Mouse (Mus musculus): ENCODE data around the gene Slc7a6. TPM values are rescaled to one million over a fixed set of nuclear protein-coding genes. Genes with fewer than 3 reads are reported as not detected.

Gene Slc7a6
- polyA plus RNA-seq, 1 experiment from 2014 or later = 3.2 TPM

DNA sequence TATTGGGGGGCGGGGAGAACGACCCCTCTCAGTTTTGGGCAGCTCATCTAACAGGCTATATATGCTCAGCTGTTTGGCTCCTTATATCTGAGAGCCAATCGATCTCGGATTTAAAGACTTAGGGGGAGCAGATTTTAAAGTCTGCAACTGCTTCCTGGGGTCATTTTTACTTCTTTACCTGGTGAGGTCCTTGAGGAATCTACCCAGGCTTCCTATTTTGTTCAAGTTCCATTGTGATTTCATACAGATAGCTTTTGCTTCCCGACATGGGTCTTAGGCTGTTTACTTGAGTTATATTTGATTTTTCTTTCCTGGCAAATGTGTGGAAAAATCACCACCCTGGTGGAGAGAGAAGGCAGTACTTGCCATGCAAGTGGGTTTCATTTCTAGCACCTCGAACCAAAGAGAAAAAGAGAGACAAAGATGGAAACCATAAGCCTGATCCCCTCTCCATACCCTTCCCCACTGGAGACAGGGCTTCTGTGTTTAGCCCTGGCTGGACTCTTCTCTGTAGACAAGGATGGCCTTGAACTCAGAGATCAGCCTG, 1.4 kb downstream of the Slc7a6 start:
- H3K9ac ChIP-seq (replicated peaks) = no peak overlapping the region
- peak overlapping the region; percentile 99; the same call in 1 of the 2 replicates for H3K4me2 ChIP-seq (ENCODE audit: low read depth, low read length)
- peaks cover 4% of the 10 kb centered on the region for H3K27me3 ChIP-seq (ENCODE audit: insufficient read depth, low read length)
- WGBS (ENCODE audit: insufficient replicate concordance) = 23% methylated on average over 6 of the region's 6 CpGs
- H3K4me1 ChIP-seq (ENCODE audit: insufficient read depth) = peaks cover 11% of the 10 kb centered on the region
- no peak; the same call in 1 of the 2 replicates for TF ChIP-seq CTCF (IDR thresholded peaks at IDR 0.05; ENCODE audit: low read depth)
- no peak for TF ChIP-seq EP300 (IDR thresholded peaks at IDR 0.05; ENCODE audit: low read depth)
- no peak overlapping the region for H3K4me3 ChIP-seq (ENCODE audit: low read depth, low read length)
- H3K36me3 ChIP-seq (replicated peaks; ENCODE audit: insufficient read depth, low read length) = no peaks in the 10 kb centered on the region
- no peak for DNase-seq
- H3K27ac ChIP-seq (ENCODE audit: low read depth) = no peak overlapping the region
- no peak for ATAC-seq
- no peaks in the 10 kb centered on the region for H3K9me3 ChIP-seq (ENCODE audit: low read length)

- no peak for ATAC-seq
- H3K4me1 ChIP-seq (ENCODE audit: insufficient read depth) = peaks cover 4% of the 10 kb centered on the region
- no peak overlapping the region for H3K9ac ChIP-seq (replicated peaks)
- DNase-seq = no peak
- H3K36me3 ChIP-seq (replicated peaks; ENCODE audit: insufficient read depth, low read length) = no peaks in the 10 kb centered on the region
- WGBS (ENCODE audit: insufficient replicate concordance) = 79% methylated on average over 3 of the region's 3 CpGs
- no peak overlapping the region for H3K4me2 ChIP-seq (ENCODE audit: low read depth, low read length)
- H3K27me3 ChIP-seq (ENCODE audit: insufficient read depth, low read length) = no peaks in the 10 kb centered on the region
- no peak overlapping the region for H3K4me3 ChIP-seq (ENCODE audit: low read depth, low read length)
- TF ChIP-seq EP300 (IDR thresholded peaks at IDR 0.05; ENCODE audit: low read depth) = no peak
- no peak for TF ChIP-seq CTCF (IDR thresholded peaks at IDR 0.05; ENCODE audit: low read depth)
- no peaks in the 10 kb centered on the region for H3K9me3 ChIP-seq (ENCODE audit: low read length)
- no peak overlapping the region for H3K27ac ChIP-seq (ENCODE audit: low read depth)
These were observed 4.9 kb downstream of the Slc7a6 start for GRCm38 (mm10) chr8:106173566-106173965.

GRCm38 (mm10) chr8:106176891-106177290, 8.2 kb downstream of the Slc7a6 start:
- Histone ChIP-seq H3K27me3 (ENCODE audit: insufficient read depth, low read length) (no peaks in the 10 kb centered on the region), H3K4me1 (ENCODE audit: insufficient read depth) (no peaks in the 10 kb centered on the region), H3K9me3 (ENCODE audit: low read length) (no peaks in the 10 kb centered on the region), H3K4me2 (ENCODE audit: low read depth, low read length) (no peak overlapping the region), H3K27ac (ENCODE audit: low read depth) (no peak overlapping the region), H3K9ac (replicated peaks) (no peak overlapping the region), H3K36me3 (replicated peaks; ENCODE audit: insufficient read depth, low read length) (no peaks in the 10 kb centered on the region), H3K4me3 (ENCODE audit: low read depth, low read length) (no peak overlapping the region)
- TF ChIP-seq CTCF (IDR thresholded peaks at IDR 0.05; ENCODE audit: low read depth) (no peak), EP300 (IDR thresholded peaks at IDR 0.05; ENCODE audit: low read depth) (no peak)
- DNase-seq = no peak
- 64% methylated on average over 1 of the region's 1 CpGs for WGBS (ENCODE audit: insufficient replicate concordance)
- no peak for ATAC-seq

DNA sequence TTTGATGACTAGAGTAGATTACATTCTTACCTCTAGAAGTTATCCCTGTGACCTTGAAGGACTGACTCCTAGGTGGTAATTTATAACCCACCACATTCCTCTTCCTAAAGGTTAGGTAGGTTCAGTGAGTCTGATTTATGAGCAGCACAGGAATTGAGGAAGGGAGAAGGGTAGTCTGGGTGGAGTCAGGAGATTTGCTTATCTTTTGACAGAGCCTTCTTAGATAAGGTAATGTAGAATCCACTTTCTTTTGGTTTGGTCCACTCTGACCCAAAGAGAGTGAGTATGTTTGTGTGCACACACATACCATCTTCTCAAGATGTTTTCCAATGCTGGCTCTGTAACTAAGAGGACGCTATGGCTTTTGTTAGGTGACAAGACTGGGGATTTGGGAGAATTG, 8.9 kb downstream of the Slc7a6 start:
- Histone ChIP-seq H3K4me2 (ENCODE audit: low read depth, low read length) (no peak overlapping the region), H3K36me3 (replicated peaks; ENCODE audit: insufficient read depth, low read length) (no peaks in the 10 kb centered on the region), H3K27me3 (ENCODE audit: insufficient read depth, low read length) (no peaks in the 10 kb centered on the region), H3K9me3 (ENCODE audit: low read length) (no peaks in the 10 kb centered on the region), H3K27ac (ENCODE audit: low read depth) (no peak overlapping the region), H3K4me1 (ENCODE audit: insufficient read depth) (no peaks in the 10 kb centered on the region), H3K9ac (replicated peaks) (no peak overlapping the region), H3K4me3 (ENCODE audit: low read depth, low read length) (no peak overlapping the region)
- no peak for TF ChIP-seq EP300 (IDR thresholded peaks at IDR 0.05; ENCODE audit: low read depth)
- TF ChIP-seq CTCF (IDR thresholded peaks at IDR 0.05; ENCODE audit: low read depth) = no peak
- WGBS (ENCODE audit: insufficient replicate concordance) = 79% methylated on average over 1 of the region's 1 CpGs
- ATAC-seq (no peak), DNase-seq (no peak)

- H3K9me3 ChIP-seq (ENCODE audit: low read length) = no peaks in the 10 kb centered on the region
- H3K9ac ChIP-seq (replicated peaks) = no peak overlapping the region
- no peaks in the 10 kb centered on the region for H3K27me3 ChIP-seq (ENCODE audit: insufficient read depth, low read length)
- 69% methylated on average over 2 of the region's 2 CpGs for WGBS (ENCODE audit: insufficient replicate concordance)
- TF ChIP-seq EP300 (IDR thresholded peaks at IDR 0.05; ENCODE audit: low read depth) = no peak
- no peak for TF ChIP-seq CTCF (IDR thresholded peaks at IDR 0.05; ENCODE audit: low read depth)
- H3K4me3 ChIP-seq (ENCODE audit: low read depth, low read length) = no peak overlapping the region
- no peak for DNase-seq
- no peak for ATAC-seq
- H3K36me3 ChIP-seq (replicated peaks; ENCODE audit: insufficient read depth, low read length) = no peaks in the 10 kb centered on the region
- H3K27ac ChIP-seq (ENCODE audit: low read depth) = no peak overlapping the region
- no peak overlapping the region for H3K4me2 ChIP-seq (ENCODE audit: low read depth, low read length)
- H3K4me1 ChIP-seq (ENCODE audit: insufficient read depth) = no peaks in the 10 kb centered on the region
These were observed 9.8 kb downstream of the Slc7a6 start for GRCm38 (mm10) chr8:106178428-106178827.

DNA sequence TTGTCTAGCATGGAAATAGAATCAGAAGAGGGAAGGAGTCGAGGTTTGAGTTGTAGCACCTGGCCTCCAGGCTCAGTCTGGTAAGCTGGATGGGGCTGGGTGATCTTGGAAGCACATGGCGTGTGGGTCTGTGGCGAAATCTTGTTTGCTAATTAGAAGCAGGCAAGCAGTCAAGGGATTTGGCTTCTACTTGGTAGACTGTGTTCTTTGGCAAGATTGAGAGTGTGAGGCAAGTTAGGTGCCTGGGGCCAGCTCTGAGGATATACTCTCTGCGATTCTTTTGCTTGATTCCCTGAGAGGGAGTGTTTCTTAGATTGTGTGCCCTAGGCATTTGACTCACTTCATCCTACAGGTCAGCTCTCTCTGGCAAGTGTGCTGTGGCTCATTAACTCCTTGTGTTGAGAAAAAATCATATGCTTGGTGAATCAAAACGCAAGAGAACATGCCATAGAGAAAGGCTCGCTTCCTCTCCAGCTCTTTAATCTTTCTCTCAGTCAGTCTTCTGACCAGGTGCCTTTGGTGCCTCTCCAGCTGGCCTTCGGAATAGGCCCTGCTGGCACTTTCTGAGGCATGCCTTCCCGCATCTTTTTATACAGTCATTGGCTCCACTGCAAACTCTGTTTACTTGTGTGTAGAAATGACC, 17.1 kb downstream of the Slc7a6 start:
- Histone ChIP-seq H3K4me1 (ENCODE audit: insufficient read depth) (no peaks in the 10 kb centered on the region), H3K36me3 (replicated peaks; ENCODE audit: insufficient read depth, low read length) (no peaks in the 10 kb centered on the region), H3K27ac (ENCODE audit: low read depth) (no peak overlapping the region), H3K9me3 (ENCODE audit: low read length) (no peaks in the 10 kb centered on the region), H3K4me3 (ENCODE audit: low read depth, low read length) (no peak overlapping the region), H3K4me2 (ENCODE audit: low read depth, low read length) (no peak overlapping the region), H3K27me3 (ENCODE audit: insufficient read depth, low read length) (no peaks in the 10 kb centered on the region), H3K9ac (replicated peaks) (no peak overlapping the region)
- TF ChIP-seq EP300 (IDR thresholded peaks at IDR 0.05; ENCODE audit: low read depth) (no peak), CTCF (IDR thresholded peaks at IDR 0.05; ENCODE audit: low read depth) (no peak)
- no peak for DNase-seq
- no peak for ATAC-seq
- 80% methylated on average over 8 of the region's 8 CpGs for whole genome bisulfite sequencing (ENCODE audit: insufficient replicate concordance)

Data from liver, postnatal 0 days (tissue).